Mouse (Mus musculus) lung, postnatal 0 days (tissue): ENCODE data around the gene Camk1d. TPM values are rescaled to one million over a fixed set of nuclear protein-coding genes. Genes with fewer than 3 reads are reported as not detected.

Experiments used
- ATAC-seq: fragments of 200-750 bp; cut with Nextera tagmentation; 2 replicates; pipeline ENCODE4 v1.8.0; 2017; ENCODE audit warnings: moderate library complexity
- DNase-seq: peaks from one replicate; pipeline ENCODE4 v3.0.0-alpha.2; 2016; ENCODE audit warnings: low spot score
- H3K27ac ChIP-seq: fragments of 300-500 bp; sonication (generic); 2 replicates; pipeline ENCODE4 v1.5.1; 2014; ENCODE audit warnings: antibody characterized with exemption, mild to moderate bottlenecking, low read length, mixed read lengths
- H3K27me3 ChIP-seq: fragments of 300-500 bp; sonication (generic); replicated peaks from 2 replicates; pipeline ENCODE4 v1.6.1; 2014; ENCODE audit warnings: low read length, mixed read lengths; ENCODE audit not compliant: insufficient read depth
- H3K36me3 ChIP-seq: fragments of 300-500 bp; sonication (generic); 2 replicates; pipeline ENCODE4 v1.6.1; 2014; ENCODE audit warnings: low read length, mixed read lengths; ENCODE audit not compliant: insufficient read depth
- H3K4me1 ChIP-seq: fragments of 300-500 bp; sonication (generic); 2 replicates; pipeline ENCODE4 v1.6.1; 2014; ENCODE audit warnings: antibody characterized with exemption, low read depth, low read length, mixed read lengths; ENCODE audit not compliant: insufficient read depth
- H3K4me2 ChIP-seq: fragments of 300-500 bp; sonication (generic); replicated peaks from 2 replicates; pipeline ENCODE4 v1.6.1; 2014; ENCODE audit warnings: low read depth, mild to moderate bottlenecking, low read length, moderate library complexity, mixed read lengths
- H3K4me3 ChIP-seq: fragments of 300-500 bp; sonication (generic); 2 replicates; pipeline ENCODE4 v1.5.1; 2014; ENCODE audit warnings: low read depth, low read length
- H3K9ac ChIP-seq: fragments of 300-500 bp; sonication (generic); replicated peaks from 2 replicates; pipeline ENCODE4 v1.6.1; 2014; ENCODE audit warnings: low read depth, mild to moderate bottlenecking
- H3K9me3 ChIP-seq: fragments of 300-500 bp; sonication (generic); 2 replicates; pipeline ENCODE4 v1.6.1; 2016; ENCODE audit warnings: low read length, mixed read lengths
- CTCF ChIP-seq: IDR thresholded peaks from 2 replicates; pipeline ENCODE4 v1.5.1; 2016; ENCODE audit warnings: antibody characterized with exemption, mild to moderate bottlenecking
- EP300 ChIP-seq: IDR thresholded peaks from 2 replicates; pipeline ENCODE4 v1.6.1; 2016; ENCODE audit warnings: antibody characterized with exemption, mild to moderate bottlenecking, control low read depth
- WGBS: fragments of 180-500 bp; shearing (Covaris S2); extraction: QIAGEN DNeasy Blood & Tissue Kit; methylation state at CpG from one replicate; pipeline ENCODE4 v1.1.7; 2014; 5-methylcytosine and 5-hydroxymethylcytosine counted together
- polyA plus RNA-seq: library from polyadenylated mRNA; unstranded; fragments of >200 nt; fragmentation: Nextera tagmentation; extraction: Ambion mirVana; gene quantifications from 2 replicates; pipeline ENCODE4 v1.2.1, GENCODE M21; 2015

The Camk1d gene
- polyA plus RNA-seq, 1 experiment from 2014 or later: 2.2 TPM

GRCm38 (mm10) chr2:5287044-5287380 is 427.3 kb downstream of the Camk1d start:
- H3K27me3 ChIP-seq: no peaks in the 10 kb centered on the region
- ATAC-seq (peak; percentile 19; the same call in 1 of the 2 replicates), DNase-seq (no peak)
- no peak overlapping the region for H3K4me3 ChIP-seq
- no peaks in the 10 kb centered on the region for H3K36me3 ChIP-seq
- H3K9ac ChIP-seq: no peak overlapping the region
- 73% methylated on average over 3 of the region's 3 CpGs for WGBS
- no peaks in the 10 kb centered on the region for H3K4me1 ChIP-seq
- TF ChIP-seq CTCF (no peak), EP300 (no peak)
- H3K9me3 ChIP-seq: no peaks in the 10 kb centered on the region
- no peak overlapping the region for H3K4me2 ChIP-seq
- H3K27ac ChIP-seq: no peak overlapping the region

GRCm38 (mm10) chr2:5286189-5287043 is 427.9 kb downstream of the Camk1d start:
- no peaks in the 10 kb centered on the region for H3K9me3 ChIP-seq
- peak; percentile 86 for DNase-seq
- peak; percentile 54; the same call in 1 of the 2 replicates for TF ChIP-seq EP300
- TF ChIP-seq CTCF: no peak
- no peaks in the 10 kb centered on the region for H3K27me3 ChIP-seq
- H3K36me3 ChIP-seq: no peaks in the 10 kb centered on the region
- 33% methylated on average over 5 of the region's 5 CpGs for WGBS
- peak; percentile 80 for ATAC-seq
- no peaks in the 10 kb centered on the region for H3K4me1 ChIP-seq
- H3K4me2 ChIP-seq: no peak overlapping the region
- H3K27ac ChIP-seq: no peak overlapping the region
- no peak overlapping the region for H3K4me3 ChIP-seq
- H3K9ac ChIP-seq: no peak overlapping the region

- Histone ChIP-seq H3K36me3 (no peaks in the 10 kb centered on the region), H3K9ac (no peak overlapping the region), H3K4me2 (no peak overlapping the region), H3K27ac (no peak overlapping the region), H3K4me3 (no peak overlapping the region), H3K27me3 (no peaks in the 10 kb centered on the region), H3K4me1 (no peaks in the 10 kb centered on the region), H3K9me3 (no peaks in the 10 kb centered on the region)
- no peak for ATAC-seq
- no peak for DNase-seq
- WGBS: 54% methylated on average over 5 of the region's 5 CpGs
- no peak for TF ChIP-seq EP300
- no peak for TF ChIP-seq CTCF
These were observed 430.0 kb downstream of the Camk1d start for GRCm38 (mm10) chr2:5284351-5284750.

- no peak overlapping the region for H3K27ac ChIP-seq
- no peak overlapping the region for H3K9ac ChIP-seq
- no peaks in the 10 kb centered on the region for H3K36me3 ChIP-seq
- no peaks in the 10 kb centered on the region for H3K9me3 ChIP-seq
- no peak overlapping the region for H3K4me3 ChIP-seq
- 65% methylated on average over 4 of the region's 4 CpGs for WGBS
- H3K27me3 ChIP-seq: no peaks in the 10 kb centered on the region
- DNase-seq (no peak), ATAC-seq (no peak)
- no peak overlapping the region for H3K4me2 ChIP-seq
- TF ChIP-seq EP300 (no peak), CTCF (no peak)
- no peaks in the 10 kb centered on the region for H3K4me1 ChIP-seq
These were observed 431.7 kb downstream of the Camk1d start for GRCm38 (mm10) chr2:5282623-5283022.

- DNase-seq (no peak), ATAC-seq (no peak)
- H3K36me3 ChIP-seq: no peaks in the 10 kb centered on the region
- 37% methylated on average over 2 of the region's 2 CpGs for WGBS
- no peak overlapping the region for H3K9ac ChIP-seq
- no peak overlapping the region for H3K27ac ChIP-seq
- H3K27me3 ChIP-seq: no peaks in the 10 kb centered on the region
- no peak for TF ChIP-seq EP300
- no peak overlapping the region for H3K4me3 ChIP-seq
- no peak overlapping the region for H3K4me2 ChIP-seq
- H3K9me3 ChIP-seq: no peaks in the 10 kb centered on the region
- no peaks in the 10 kb centered on the region for H3K4me1 ChIP-seq
These were observed 446.3 kb downstream of the Camk1d start for GRCm38 (mm10) chr2:5267980-5268379.

- no peak for DNase-seq
- 92% methylated on average over 2 of the region's 2 CpGs for WGBS
- Histone ChIP-seq H3K9ac (no peak overlapping the region), H3K4me2 (no peak overlapping the region), H3K4me1 (no peaks in the 10 kb centered on the region), H3K36me3 (no peaks in the 10 kb centered on the region), H3K27ac (no peak overlapping the region), H3K27me3 (no peaks in the 10 kb centered on the region), H3K4me3 (no peak overlapping the region), H3K9me3 (no peaks in the 10 kb centered on the region)
- TF ChIP-seq EP300: no peak
- TF ChIP-seq CTCF: no peak
- no peak for ATAC-seq
These were observed 452.0 kb downstream of the Camk1d start for GRCm38 (mm10) chr2:5262279-5262678.
